Mouse (Mus musculus) midbrain, embryonic 12.5 days (tissue): Measurements from ENCODE around the gene Pik3ap1. TPM values are rescaled to one million over a fixed set of nuclear protein-coding genes. Genes with fewer than 3 reads are reported as not detected.
"Not testable (repeated sequence)": the region's sequence is repeated elsewhere in the genome, so short reads cannot be mapped to it uniquely, and the experiment has no call there.

Experiments
- ATAC-seq: fragments of 200-750 bp; cut with Nextera tagmentation; 2 replicates; pipeline ENCODE4 v1.8.0; 2017; ENCODE audit warnings: low read depth, moderate TSS enrichment, moderate library complexity; ENCODE audit not compliant: low FRiP score
- H3K27ac ChIP-seq: fragments of 300-500 bp; sonication (generic); replicated peaks from 2 replicates; pipeline ENCODE4 v1.5.1; 2016; ENCODE audit warnings: mild to moderate bottlenecking
- H3K27me3 ChIP-seq: fragments of 300-500 bp; sonication (generic); 2 replicates; pipeline ENCODE4 v1.6.1; 2016; ENCODE audit warnings: mild to moderate bottlenecking
- H3K36me3 ChIP-seq: fragments of 300-500 bp; sonication (generic); 2 replicates; pipeline ENCODE4 v1.6.1; 2016
- H3K4me1 ChIP-seq: fragments of 300-500 bp; sonication (generic); 2 replicates; pipeline ENCODE4 v1.6.1; 2016
- H3K4me2 ChIP-seq: fragments of 300-500 bp; sonication (generic); replicated peaks from 2 replicates; pipeline ENCODE4 v1.6.1; 2016; ENCODE audit warnings: mild to moderate bottlenecking, moderate library complexity
- H3K4me3 ChIP-seq: fragments of 300-500 bp; sonication (generic); 2 replicates; pipeline ENCODE4 v1.5.1; 2016; ENCODE audit warnings: mild to moderate bottlenecking
- H3K9ac ChIP-seq: fragments of 300-500 bp; sonication (generic); replicated peaks from 2 replicates; pipeline ENCODE4 v1.6.1; 2016; ENCODE audit warnings: mild to moderate bottlenecking, moderate library complexity
- H3K9me3 ChIP-seq: fragments of 300-500 bp; sonication (generic); 2 replicates; pipeline ENCODE4 v1.6.1; 2016; ENCODE audit warnings: mild to moderate bottlenecking
- WGBS: fragments of 180-500 bp; shearing (Covaris S2); methylation state at CpG from one replicate; pipeline ENCODE4 v1.1.7; 2016; 5-methylcytosine and 5-hydroxymethylcytosine counted together
- polyA plus RNA-seq: library from polyadenylated mRNA; unstranded; fragments of >200 nt; fragmentation: Nextera tagmentation; extraction: Ambion mirVana; gene quantifications from 2 replicates; pipeline ENCODE4 v1.2.1, GENCODE M21; 2016

Gene Pik3ap1
- 3.5 and 5.6 TPM in 2 replicates for polyA plus RNA-seq

- WGBS, result under 1% methylated on average over 41 of the region's 41 CpGs
- peak within 1 kb of the TSS; percentile 96 for H3K4me2 ChIP-seq
- no peaks in the 10 kb centered on the region for H3K9me3 ChIP-seq
- peaks cover 10% of the 10 kb centered on the region for H3K4me1 ChIP-seq
- ATAC-seq, result no peak
- no peak within 1 kb of the TSS for H3K27ac ChIP-seq
- peak within 1 kb of the TSS; percentile 48 for H3K4me3 ChIP-seq
- peak within 1 kb of the TSS; percentile 55 for H3K9ac ChIP-seq
- H3K27me3 ChIP-seq, result peaks cover 28% of the 10 kb centered on the region
- H3K36me3 ChIP-seq, result no peaks in the 10 kb centered on the region
These were observed at the start of gene Pik3ap1 for GRCm38 (mm10) chr19:41384922-41385508. Gene Pik3ap1 (minus strand): TSS chr19:41385102.

GRCm38 (mm10) chr19:41431512-41432164, 46.7 kb upstream of the Pik3ap1 start:
- H3K27ac ChIP-seq, H3K27me3 ChIP-seq, H3K36me3 ChIP-seq, H3K9me3 ChIP-seq, ATAC-seq, H3K4me2 ChIP-seq, H3K4me1 ChIP-seq, H3K4me3 ChIP-seq, H3K9ac ChIP-seq: not testable (repeated sequence)
- no CpG with 5 or more reads among the region's 6 CpGs for WGBS

- H3K4me2 ChIP-seq, H3K4me1 ChIP-seq, ATAC-seq, H3K36me3 ChIP-seq, H3K27me3 ChIP-seq, H3K27ac ChIP-seq, H3K4me3 ChIP-seq, H3K9ac ChIP-seq, H3K9me3 ChIP-seq: not testable (repeated sequence)
- no CpG with 5 or more reads among the region's 8 CpGs for WGBS
These were observed 41.2 kb upstream of the Pik3ap1 start for GRCm38 (mm10) chr19:41425927-41426772.

- peaks cover 4% of the 10 kb centered on the region; the same call in 1 of the 2 replicates for H3K9me3 ChIP-seq
- H3K9ac ChIP-seq, result no peak overlapping the region
- H3K4me1 ChIP-seq, result no peaks in the 10 kb centered on the region
- H3K4me2 ChIP-seq, result no peak overlapping the region
- no peak for ATAC-seq
- H3K27me3 ChIP-seq, result no peaks in the 10 kb centered on the region
- 81% methylated on average over 2 of the region's 2 CpGs for WGBS
- H3K36me3 ChIP-seq, result no peaks in the 10 kb centered on the region
- no peak overlapping the region for H3K27ac ChIP-seq
- H3K4me3 ChIP-seq, result no peak overlapping the region
These were observed 36.4 kb upstream of the Pik3ap1 start for GRCm38 (mm10) chr19:41421264-41421663.

GRCm38 (mm10) chr19:41418786-41419185, 33.9 kb upstream of the Pik3ap1 start:
- no peak overlapping the region for H3K4me2 ChIP-seq
- H3K9me3 ChIP-seq, result peaks cover 2% of the 10 kb centered on the region; the same call in 1 of the 2 replicates
- no peaks in the 10 kb centered on the region for H3K4me1 ChIP-seq
- H3K27me3 ChIP-seq, result no peaks in the 10 kb centered on the region
- 83% methylated on average over 2 of the region's 2 CpGs for WGBS
- no peak overlapping the region for H3K9ac ChIP-seq
- H3K36me3 ChIP-seq, result no peaks in the 10 kb centered on the region
- H3K4me3 ChIP-seq, result no peak overlapping the region
- no peak for ATAC-seq
- no peak overlapping the region for H3K27ac ChIP-seq

GRCm38 (mm10) chr19:41417995-41418394, 33.1 kb upstream of the Pik3ap1 start:
- H3K4me3 ChIP-seq, result no peak overlapping the region
- no peak overlapping the region for H3K9ac ChIP-seq
- H3K4me2 ChIP-seq, result no peak overlapping the region
- H3K27ac ChIP-seq, result no peak overlapping the region
- no peaks in the 10 kb centered on the region for H3K36me3 ChIP-seq
- no peak for ATAC-seq
- H3K4me1 ChIP-seq, result no peaks in the 10 kb centered on the region
- no peaks in the 10 kb centered on the region for H3K9me3 ChIP-seq
- no peaks in the 10 kb centered on the region for H3K27me3 ChIP-seq
- 49% methylated on average over 5 of the region's 5 CpGs for WGBS

- WGBS, result 43% methylated on average over 10 of the region's 10 CpGs
- no peak overlapping the region for H3K9ac ChIP-seq
- no peaks in the 10 kb centered on the region for H3K9me3 ChIP-seq
- no peak overlapping the region for H3K4me2 ChIP-seq
- no peaks in the 10 kb centered on the region for H3K4me1 ChIP-seq
- ATAC-seq, result no peak
- H3K27me3 ChIP-seq, result no peaks in the 10 kb centered on the region
- H3K36me3 ChIP-seq, result no peaks in the 10 kb centered on the region
- no peak overlapping the region for H3K4me3 ChIP-seq
- H3K27ac ChIP-seq, result no peak overlapping the region
These were observed 31.3 kb upstream of the Pik3ap1 start for GRCm38 (mm10) chr19:41416201-41416600.

- Histone ChIP-seq H3K9ac (no peak overlapping the region), H3K36me3 (no peaks in the 10 kb centered on the region)
- ATAC-seq, result no peak
These were observed 17.7 kb upstream of the Pik3ap1 start for GRCm38 (mm10) chr19:41402603-41403002.

GRCm38 (mm10) chr19:41390856-41391255, 6.0 kb upstream of the Pik3ap1 start:
- peaks cover 8% of the 10 kb centered on the region for H3K27me3 ChIP-seq
- no peak for ATAC-seq
- WGBS, result 89% methylated on average over 8 of the region's 8 CpGs
- H3K27ac ChIP-seq, result no peak overlapping the region
- no peaks in the 10 kb centered on the region for H3K36me3 ChIP-seq
- H3K9me3 ChIP-seq, result no peaks in the 10 kb centered on the region
- H3K9ac ChIP-seq, result no peak overlapping the region
- no peak overlapping the region for H3K4me2 ChIP-seq
- H3K4me1 ChIP-seq, result no peaks in the 10 kb centered on the region
- H3K4me3 ChIP-seq, result no peak overlapping the region

More at GRCm38 (mm10) chr19:41402603-41403002, 17.7 kb upstream of the Pik3ap1 start:
- Histone ChIP-seq H3K9me3 (no peaks in the 10 kb centered on the region), H3K4me3 (no peak overlapping the region), H3K27me3 (no peaks in the 10 kb centered on the region), H3K4me2 (no peak overlapping the region), H3K27ac (no peak overlapping the region), H3K4me1 (no peaks in the 10 kb centered on the region)
- WGBS, result 85% methylated on average over 8 of the region's 8 CpGs

GRCm38 (mm10) chr19:41389351-41389750, 4.4 kb upstream of the Pik3ap1 start:
- Histone ChIP-seq H3K27me3 (peaks cover 22% of the 10 kb centered on the region), H3K27ac (no peak overlapping the region), H3K4me2 (no peak overlapping the region), H3K9me3 (no peaks in the 10 kb centered on the region), H3K4me3 (no peak overlapping the region), H3K4me1 (peaks cover 10% of the 10 kb centered on the region), H3K9ac (no peak overlapping the region), H3K36me3 (no peaks in the 10 kb centered on the region)
- WGBS, result 66% methylated on average over 6 of the region's 6 CpGs
- ATAC-seq, result no peak

- ATAC-seq, result no peak
- H3K36me3 ChIP-seq, result no peaks in the 10 kb centered on the region
- no peaks in the 10 kb centered on the region for H3K9me3 ChIP-seq
- no peak overlapping the region for H3K27ac ChIP-seq
- H3K27me3 ChIP-seq, result peaks cover 28% of the 10 kb centered on the region
- 97% methylated on average over 7 of the region's 7 CpGs for WGBS
- no peak overlapping the region for H3K4me2 ChIP-seq
- no peak overlapping the region for H3K4me3 ChIP-seq
- H3K9ac ChIP-seq, result no peak overlapping the region
- H3K4me1 ChIP-seq, result peaks cover 10% of the 10 kb centered on the region
These were observed 3.3 kb upstream of the Pik3ap1 start for GRCm38 (mm10) chr19:41388242-41388641.

GRCm38 (mm10) chr19:41387262-41387661, 2.4 kb upstream of the Pik3ap1 start:
- Histone ChIP-seq H3K4me3 (no peak overlapping the region), H3K36me3 (no peaks in the 10 kb centered on the region), H3K9me3 (no peaks in the 10 kb centered on the region), H3K27me3 (peaks cover 28% of the 10 kb centered on the region), H3K4me2 (no peak overlapping the region), H3K27ac (no peak overlapping the region), H3K9ac (no peak overlapping the region), H3K4me1 (peaks cover 10% of the 10 kb centered on the region)
- no peak for ATAC-seq
- WGBS, result 84% methylated on average over 2 of the region's 2 CpGs
